Mouse (Mus musculus): ENCODE results near the gene Txlna.

DNA sequence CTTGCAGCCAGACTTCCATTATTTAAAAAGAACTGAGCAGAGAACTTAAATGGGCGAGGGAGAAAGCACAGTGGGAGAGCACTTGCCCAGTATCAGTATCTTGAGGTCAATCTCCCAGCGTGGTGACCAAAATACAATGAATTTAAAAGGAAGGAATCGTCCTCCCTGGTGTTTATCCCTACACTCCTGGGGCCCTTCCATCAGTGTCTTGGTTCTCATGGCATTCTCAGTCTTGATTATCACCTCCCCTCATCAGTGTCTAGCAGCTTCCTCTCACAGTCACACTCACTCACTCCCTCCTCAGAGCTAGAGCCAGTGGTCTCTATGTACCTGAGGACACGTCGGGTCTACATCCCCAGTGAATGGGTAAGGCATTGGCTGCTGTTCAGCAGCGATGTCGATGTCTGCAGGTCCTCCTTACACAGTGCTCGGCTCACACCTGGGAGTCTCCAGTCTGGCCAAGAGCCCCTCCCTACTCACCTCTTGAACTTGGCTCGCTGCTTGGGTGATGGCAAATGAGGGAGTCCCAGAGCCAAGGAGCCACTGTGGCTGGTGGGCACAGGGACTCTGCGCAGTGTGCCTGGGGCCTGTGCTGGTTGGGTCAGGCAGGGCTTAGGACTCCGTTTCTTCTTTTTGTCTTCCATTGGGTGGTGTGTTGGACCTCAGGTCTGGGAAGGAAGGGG, 18.6 kb downstream of the Txlna start:
- TF ChIP-seq USF1 (IDR thresholded peaks at IDR 0.05; ENCODE audit: low read depth, low read length) (no peak), CTCF (conservative IDR thresholded peaks at IDR 0.05 in 1 of 2, IDR thresholded peaks at IDR 0.05 in 1 of 2; ENCODE audit: low read depth in 2 of 2, low read length in 2 of 2) (no peak), SIN3A (IDR thresholded peaks at IDR 0.05; ENCODE audit: low read length) (no peak), POLR2A (IDR thresholded peaks at IDR 0.05; ENCODE audit: low read depth, low read length) (no peak), JUND (conservative IDR thresholded peaks at IDR 0.05; ENCODE audit: low read depth, low read length) (no peak), TCF12 (IDR thresholded peaks at IDR 0.05; ENCODE audit: low read depth, low read length) (no peak), MAFK (IDR thresholded peaks at IDR 0.05; ENCODE audit: insufficient replicate concordance, low read length) (no peak), HCFC1 (IDR thresholded peaks at IDR 0.05; ENCODE audit: low read depth, low read length) (no peak), EP300 (IDR thresholded peaks at IDR 0.05; ENCODE audit: low read length) (no peak), ZKSCAN1 (IDR thresholded peaks at IDR 0.05; ENCODE audit: borderline replicate concordance, low read depth, low read length) (no peak)

Measured in CH12.LX (cell line).